Mouse (Mus musculus): ENCODE measurements around the gene Dusp22. TPM values are rescaled to one million over a fixed set of nuclear protein-coding genes. Genes with fewer than 3 reads are reported as not detected.

Gene Dusp22
- 1 to 10 TPM; 4.5 to 5.0 TPM for polyA plus RNA-seq (2017; shearing (Covaris generic))

DNA sequence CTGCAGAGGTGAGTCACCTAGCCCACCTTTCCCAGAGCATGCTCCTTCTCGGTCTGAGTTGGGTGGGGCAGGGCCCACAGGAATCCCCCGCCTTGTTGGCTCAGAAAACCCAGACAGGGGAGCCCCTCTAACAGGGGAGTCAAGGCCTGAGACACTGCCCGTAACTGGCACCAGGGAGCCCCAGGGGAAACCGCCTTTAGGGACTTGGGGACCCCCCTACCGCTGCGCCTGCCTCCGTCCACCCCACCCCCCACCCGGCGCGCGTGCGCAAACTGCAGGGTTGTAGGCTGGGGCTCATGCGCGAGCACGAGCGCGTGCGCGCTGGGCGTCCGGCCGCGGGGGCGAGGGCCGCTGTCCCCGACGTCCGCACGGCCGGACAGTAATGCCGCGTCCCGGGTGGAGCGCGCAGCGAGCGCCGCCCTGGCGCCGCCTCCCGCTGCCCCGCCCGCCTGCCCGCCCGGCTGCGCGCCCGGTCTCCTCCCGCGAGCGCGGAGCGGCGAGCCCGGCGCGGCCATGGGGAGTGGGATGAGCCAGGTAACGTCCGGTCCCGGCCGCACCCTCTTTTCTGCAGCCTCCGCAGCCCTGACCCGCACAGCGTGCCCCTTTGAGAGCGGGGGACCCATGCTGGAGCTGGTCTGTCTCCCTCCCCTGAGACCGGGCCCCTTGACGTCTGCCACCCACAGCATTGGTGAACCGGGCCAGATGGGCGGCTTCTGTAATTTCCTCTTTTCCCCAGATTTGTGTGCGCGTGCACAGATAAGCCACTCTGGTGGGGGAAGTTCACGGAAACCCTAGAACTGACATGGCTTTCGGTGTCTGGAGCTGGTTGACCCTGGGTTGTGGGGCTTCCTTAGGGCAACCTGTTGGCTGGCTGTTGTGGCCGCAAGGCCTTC lies at the start of gene Dusp22:
Dusp22 (plus strand) TSS at position 387 of the 893 bp plus-strand sequence.
- peak; percentile 62 for ATAC-seq

DNA sequence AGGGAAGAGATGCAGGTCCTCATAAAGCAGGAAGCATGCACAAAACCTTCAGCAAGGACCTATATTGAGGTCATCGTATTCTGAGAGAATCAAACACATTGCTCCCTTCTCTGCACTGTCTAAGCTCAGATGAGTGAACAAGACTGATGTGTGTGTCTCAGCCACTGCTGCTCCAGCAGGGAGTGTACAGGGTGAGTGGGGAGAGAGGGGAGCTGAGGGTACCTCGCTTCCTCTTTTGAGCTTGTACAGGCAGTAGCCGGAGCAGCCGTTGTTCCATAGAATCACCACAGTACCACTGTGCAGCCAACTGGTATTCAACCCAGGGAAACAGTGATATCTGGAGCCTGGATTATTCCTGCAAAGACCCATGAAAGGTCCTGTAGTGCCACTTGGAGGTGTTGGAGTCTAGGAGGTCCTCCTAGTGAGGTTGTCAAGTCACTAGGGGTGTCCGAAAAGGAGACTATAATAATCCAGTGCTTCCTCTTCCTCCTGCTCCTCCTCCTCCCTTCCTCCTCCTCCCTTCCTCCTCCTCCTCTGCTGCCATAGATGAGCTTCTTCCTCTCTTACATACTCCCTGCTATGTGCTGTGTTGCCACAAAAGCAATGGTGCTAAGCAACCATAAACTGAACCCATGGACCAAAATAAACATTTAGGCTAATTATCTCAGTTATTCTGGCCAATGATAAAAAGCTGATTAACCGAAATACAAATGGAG lies 47.6 kb upstream of the Dusp22 start:
- ATAC-seq, result no peak

DNA sequence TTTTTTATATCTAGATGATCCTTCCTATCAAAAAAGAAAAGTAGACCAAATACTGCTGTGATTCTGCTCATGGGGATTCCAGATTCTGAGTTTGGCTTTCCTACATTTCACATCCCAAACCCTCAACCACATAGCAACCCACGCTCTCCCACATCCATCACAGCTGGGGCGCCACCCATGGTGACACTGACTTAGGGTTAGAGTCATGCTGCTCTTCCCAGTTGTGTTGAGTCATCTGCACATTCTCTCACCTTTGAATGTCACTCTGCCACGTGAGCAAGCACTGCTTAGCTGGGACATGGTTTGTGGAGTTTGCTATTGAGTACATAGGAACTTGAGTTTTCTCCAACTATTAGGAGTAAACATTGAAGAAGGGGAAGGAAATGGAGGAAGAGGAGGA lies 40.1 kb upstream of the Dusp22 start:
- ATAC-seq, result no peak

DNA sequence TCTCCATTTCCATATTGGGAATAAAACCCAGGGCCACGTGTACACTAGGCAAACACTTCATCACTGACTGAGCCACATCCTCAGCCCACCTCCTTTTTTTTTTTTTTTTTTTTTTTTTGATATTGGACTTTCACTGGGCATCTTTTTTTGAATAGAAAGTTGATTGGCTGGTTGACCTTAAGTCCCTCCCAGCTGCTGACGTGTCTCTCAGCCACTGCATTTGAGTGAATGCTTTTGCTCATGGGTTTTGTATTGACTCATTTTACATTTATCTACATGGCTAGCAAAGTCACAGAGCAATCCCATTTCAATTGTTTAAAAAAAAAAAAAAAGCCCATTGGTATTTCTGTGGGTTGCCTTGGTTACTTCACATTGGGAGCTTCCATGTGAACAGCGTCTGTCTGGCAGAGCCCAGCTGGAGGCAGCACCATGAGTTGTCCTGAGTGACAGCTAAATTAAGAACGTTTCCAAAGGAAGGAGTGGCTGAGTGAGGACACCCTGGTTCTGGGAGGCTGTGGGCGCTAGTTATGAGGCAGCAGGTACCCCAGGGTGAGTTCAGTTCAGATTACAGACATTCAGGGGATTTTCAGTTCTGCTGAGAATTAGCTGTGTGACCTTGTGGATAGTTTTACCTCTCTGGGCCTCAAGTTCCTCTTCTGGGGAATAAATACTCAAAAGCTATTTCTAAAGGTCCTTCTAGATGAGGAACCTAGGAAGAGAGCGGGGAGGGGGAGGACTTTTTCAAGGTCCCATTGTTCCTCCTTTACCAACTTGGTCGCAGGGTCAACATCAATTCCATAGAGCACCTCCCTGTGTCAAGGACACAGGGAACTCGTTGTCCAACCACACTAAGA lies 31.4 kb upstream of the Dusp22 start:
- no peak for ATAC-seq

DNA sequence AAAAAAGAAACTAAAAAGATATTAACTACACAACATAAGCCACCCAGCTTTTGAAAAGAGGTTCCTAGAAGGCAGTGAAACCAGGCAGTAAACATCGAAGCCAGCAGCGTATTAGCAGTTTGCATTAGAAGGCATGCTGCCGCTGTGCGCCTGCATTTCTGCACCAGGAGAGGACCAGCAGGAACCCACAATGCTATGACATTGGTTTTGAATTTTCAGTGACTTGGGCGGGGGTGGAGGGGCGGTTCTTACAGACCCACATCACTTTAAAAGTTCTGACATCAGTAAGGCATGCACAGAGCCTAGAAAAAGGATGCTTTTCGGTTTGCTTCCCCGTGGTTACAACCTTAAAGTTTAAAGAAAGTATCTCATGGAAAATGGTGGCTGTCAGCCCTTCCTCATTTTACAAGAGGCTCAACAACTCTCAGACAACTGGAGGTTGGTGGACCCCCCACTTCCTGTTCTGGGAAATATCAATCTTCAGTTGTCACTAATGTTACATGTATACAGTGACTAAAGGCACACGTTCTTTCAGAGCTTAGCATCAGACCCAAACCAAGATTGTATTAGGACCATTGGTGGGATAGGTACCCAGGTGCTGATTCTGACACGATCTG lies 29.9 kb upstream of the Dusp22 start:
- no peak for ATAC-seq

DNA sequence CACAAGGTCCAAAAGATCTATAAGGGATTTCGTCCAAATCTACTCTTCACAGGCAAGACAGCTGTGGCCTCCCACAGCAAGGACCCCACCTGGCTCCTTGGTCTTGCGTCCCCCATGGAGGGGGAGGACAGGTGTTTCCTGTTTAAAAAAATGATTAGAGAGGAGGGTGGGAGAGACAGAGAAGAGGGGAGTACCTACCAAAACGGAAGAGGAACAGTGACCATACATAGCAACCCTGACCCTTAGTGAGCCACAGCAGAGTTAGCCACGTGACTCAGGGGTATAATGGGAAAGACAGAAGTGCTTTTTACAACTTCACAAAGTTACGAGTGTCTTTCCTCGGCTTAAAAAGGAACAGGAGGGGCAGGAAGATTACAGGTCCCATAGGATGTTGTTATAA lies 26.8 kb upstream of the Dusp22 start:
- ATAC-seq, result no peak

DNA sequence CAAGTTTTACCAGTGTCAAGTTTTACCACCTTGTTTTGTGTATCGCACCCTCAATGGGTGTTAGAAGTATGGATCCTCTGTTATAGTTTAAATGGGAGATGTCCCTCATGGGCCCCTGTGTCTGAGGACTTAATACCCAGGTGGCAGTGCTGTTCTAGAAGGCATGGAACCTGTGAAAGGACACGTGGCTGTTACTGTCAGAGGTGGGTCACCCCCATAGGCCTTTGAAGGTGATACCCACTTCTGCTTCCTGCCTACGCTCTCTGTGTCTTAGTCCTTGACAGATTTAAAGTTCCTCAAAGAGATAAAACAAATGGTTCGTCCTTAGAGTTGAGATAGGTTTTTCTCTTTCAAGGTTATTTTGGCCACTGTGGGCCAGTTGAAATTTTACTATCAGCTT lies 23.3 kb upstream of the Dusp22 start:
- no peak for ATAC-seq

DNA sequence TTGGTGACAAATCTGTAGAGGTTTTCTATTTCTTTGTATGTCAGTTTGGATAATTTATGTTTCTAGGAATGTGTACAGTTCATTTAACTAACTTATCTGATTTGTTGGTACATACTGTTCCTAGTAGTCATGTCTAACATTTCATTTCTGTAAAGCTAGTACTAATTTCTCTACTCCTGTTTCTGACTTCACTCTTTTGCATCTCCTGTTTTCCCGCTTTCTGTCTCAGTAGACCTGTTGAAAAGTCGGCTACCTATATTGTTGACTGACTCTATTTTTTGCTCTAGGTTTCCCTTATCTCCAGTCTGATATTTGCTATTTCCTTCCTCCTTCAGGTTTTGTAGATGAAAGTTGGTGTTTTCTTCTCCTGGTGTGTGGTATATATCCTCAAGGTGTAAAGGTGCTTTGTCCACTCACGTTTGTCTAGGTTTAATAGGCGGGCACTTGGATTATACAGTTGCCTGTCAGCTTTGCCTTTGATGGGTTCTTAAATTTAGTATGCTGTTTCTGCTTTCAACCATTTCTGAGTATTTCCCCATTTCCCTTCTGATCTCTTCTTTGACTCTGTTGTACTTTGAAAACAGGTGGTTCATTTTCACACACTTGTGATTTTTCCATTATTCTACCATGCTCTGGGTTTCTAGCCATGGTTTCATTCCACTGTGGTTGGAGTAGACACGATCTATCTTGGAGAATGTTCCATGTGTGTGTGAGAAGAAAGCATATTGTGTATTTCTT lies 21.3 kb upstream of the Dusp22 start:
- no peak for ATAC-seq

DNA sequence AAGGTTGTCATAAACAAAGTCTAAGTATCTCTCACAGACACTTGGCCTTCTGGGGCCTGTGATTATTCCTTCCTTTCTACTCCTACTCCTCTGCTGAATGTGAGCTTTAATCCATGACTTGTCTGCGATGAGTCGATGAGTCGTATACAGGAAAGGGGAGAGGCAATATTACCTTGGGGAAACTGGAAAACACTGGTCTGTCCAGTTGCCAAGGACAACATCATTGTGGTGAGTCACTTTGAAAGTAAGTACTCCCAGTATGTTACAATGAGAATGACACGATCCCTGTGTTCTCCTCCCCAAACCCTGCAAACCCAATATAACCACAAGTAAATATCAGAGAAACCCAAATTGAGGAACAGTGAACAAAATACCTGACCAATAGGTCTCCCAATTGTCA lies 17.7 kb upstream of the Dusp22 start:
- ATAC-seq, result no peak

- no peak for ATAC-seq
Observed at GRCm38 (mm10) chr13:30648461-30648860, 11.3 kb upstream of the Dusp22 start.

DNA sequence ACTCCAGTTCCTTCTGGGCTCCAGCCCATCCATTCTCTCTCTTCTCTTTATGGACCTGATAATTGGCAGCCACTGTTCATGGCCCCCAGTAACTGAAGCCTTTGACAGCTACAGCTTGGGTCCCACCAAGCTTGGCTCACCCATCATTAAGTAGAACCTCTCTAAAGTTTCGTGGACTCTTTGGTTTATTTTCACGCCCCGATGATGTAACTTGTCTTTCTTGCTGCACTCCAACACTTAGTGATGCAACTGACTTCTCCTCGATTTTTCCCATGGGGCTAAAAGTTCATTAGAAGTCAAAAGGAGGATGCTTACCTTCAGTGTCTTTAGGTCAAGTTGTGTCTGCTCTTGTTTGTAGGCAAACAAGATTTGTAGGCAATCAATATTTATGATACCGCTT lies 10.6 kb upstream of the Dusp22 start:
- no peak for ATAC-seq

GRCm38 (mm10) chr13:30650684-30651083 lies 9.1 kb upstream of the Dusp22 start:
- ATAC-seq, result no peak

DNA sequence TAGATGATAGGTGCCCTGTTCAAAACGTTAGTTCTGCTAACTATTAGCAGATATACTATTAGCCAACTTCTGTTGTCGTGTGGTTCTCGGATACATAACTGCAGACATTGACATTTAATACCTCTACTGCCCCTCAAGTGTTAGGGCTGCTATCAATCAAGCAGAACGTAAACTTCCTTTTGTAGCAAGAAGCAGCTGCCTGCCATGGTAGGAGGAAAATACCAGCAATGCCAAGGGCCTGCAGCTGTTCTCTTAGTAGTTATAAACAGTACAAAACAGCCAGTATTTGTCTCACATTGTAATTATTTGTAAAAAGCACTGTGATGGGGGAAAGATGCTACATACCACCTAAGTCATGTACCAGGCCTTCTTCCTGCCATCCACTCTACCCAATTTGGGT lies 6.7 kb upstream of the Dusp22 start:
- ATAC-seq, result no peak

DNA sequence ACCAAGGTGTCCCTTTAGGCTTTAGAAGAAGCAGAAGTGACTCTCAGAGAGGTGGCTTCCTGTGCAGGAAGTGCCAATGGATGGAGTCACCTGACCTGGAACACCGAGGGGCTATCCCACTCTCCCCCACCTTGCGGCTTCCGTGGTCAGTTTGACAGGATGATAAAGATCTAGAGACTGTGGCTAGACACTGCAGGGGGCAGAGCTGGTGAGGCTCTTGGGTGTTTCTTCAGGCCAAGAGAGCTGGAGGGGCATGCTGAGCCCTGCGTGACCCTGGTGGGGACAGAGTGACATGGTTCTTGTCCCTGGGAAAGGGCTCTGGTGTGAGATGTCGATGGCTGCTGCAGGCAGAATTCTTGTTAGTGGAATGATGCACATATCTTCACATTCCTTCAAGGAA lies 5.3 kb upstream of the Dusp22 start:
- no peak for ATAC-seq

GRCm38 (mm10) chr13:30656909-30657308 lies 2.9 kb upstream of the Dusp22 start:
- no peak for ATAC-seq

GRCm38 (mm10) chr13:30657779-30658178 lies 2.0 kb upstream of the Dusp22 start:
- no peak for ATAC-seq

DNA sequence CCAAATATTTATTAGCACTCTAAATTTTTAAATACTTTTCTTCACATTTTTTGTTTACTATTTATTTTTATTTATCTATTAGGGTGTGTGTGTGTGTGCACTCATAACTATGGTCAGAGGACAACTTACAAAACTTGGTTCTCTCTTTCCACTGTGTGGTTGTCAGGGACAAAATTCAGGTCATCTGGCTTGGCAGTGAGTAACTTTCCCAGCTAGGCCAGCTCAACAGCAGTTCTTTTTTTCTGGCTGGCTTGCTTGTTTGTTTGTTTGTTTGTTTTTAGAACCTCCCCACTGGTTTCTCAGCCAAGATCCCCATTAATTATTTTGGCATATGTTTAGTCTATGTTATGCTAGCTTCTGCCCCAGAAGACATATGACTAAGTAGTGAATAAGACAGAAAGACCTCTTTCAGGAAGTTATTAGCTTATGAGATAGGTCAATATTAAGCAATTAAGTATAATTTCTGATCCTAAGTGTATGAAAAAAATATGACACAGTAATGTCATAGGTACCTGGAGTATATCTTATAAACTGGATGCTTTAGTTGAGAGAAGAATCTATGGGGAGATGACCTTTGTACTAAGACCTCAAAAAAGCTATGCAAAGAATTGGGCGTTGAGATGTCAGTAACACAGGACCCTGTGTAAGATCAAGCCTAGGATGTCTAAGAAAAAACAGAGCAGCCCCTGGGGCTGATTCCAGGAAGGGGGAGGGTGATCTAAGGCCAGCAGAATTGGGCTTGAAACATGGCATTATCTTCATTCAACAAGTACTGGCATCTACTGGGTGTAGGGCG lies 1.4 kb upstream of the Dusp22 start:
- no peak for ATAC-seq

GRCm38 (mm10) chr13:30665261-30665660 lies 5.5 kb downstream of the Dusp22 start:
- ATAC-seq, result no peak

DNA sequence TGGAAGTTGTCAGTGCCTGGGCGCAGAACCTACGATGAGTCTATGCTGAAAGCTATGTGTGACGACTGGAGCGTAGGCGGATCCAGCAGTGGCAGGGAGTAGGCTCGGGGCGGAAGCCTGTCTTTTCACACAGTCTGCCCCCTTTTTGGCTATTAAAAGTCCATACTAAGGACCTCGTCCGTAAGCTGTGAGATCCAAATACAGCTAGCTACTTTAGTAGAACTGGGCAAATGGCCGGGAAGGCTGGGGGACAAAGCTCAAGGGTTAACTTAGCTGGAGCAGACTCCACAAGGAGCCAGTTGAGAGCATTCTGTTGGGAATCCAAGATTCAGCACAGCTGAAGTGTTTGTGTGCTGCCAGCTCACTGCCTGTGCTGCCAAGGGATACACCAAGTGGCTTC lies 6.7 kb downstream of the Dusp22 start:
- ATAC-seq, result no peak

GRCm38 (mm10) chr13:30668301-30668700 lies 8.5 kb downstream of the Dusp22 start:
- ATAC-seq, result no peak

GRCm38 (mm10) chr13:30669277-30669676 lies 9.5 kb downstream of the Dusp22 start:
- ATAC-seq, result no peak

Measured in activated CD4-positive, CD25-positive, alpha-beta regulatory T cell, adult 4 months (primary cell).